Mouse (Mus musculus) lung, postnatal 25 days (tissue): Measurements from ENCODE around the gene Pno1.
"Not testable (repeated sequence)": the region's sequence is repeated elsewhere in the genome, so short reads cannot be mapped to it uniquely, and the experiment has no call there.

Experiments
- DNase-seq: peaks from one replicate; pipeline ENCODE4 v3.0.0; 2022; ENCODE audit warnings: low spot score

Gene Pno1

DNA sequence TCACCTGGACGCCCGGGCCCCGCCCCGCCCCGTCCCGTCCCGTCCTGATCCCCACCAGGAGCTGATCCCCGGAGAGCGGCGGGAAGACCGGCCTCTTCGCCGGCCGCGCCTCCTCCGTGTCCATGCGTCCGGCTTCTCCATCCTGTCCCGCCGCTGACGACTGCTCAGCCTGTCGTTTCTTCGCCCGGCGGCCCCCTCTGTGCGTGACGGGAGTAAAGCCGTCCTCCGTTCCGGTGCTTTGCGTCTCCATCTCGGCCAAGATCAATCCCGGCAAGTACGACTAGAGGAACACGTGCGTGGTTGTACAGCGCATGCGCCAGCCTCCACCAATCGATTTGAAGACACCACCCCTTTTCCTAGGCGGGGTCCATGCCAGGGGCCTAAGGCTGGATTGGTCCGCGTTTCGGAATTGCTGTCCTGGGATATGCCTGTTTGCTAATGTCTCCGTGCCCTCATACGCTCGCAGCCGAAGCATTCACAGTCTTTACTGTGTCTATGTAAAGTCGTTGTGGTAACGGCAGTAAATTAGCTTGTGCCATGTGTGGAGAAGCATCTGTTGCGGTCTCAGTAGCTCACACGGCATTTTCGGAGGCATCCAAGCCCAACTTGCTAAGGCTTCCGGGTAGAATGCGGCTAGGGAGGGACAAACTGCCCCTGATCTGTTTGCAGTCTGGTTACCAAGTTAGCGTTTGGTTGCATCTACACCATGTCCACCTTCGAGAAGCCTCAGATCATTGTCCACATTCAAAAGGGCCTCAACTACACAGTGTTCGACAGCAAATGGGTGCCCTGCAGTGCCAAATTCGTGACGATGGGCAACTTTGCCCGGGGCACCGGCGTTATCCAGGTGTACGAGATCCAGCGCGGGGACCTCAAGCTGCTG lies at the start of gene Pno1:
Gene Pno1, minus strand, starts transcription at position 311 of the 883 bp plus-strand sequence.
- peak; percentile 97 for DNase-seq

DNA sequence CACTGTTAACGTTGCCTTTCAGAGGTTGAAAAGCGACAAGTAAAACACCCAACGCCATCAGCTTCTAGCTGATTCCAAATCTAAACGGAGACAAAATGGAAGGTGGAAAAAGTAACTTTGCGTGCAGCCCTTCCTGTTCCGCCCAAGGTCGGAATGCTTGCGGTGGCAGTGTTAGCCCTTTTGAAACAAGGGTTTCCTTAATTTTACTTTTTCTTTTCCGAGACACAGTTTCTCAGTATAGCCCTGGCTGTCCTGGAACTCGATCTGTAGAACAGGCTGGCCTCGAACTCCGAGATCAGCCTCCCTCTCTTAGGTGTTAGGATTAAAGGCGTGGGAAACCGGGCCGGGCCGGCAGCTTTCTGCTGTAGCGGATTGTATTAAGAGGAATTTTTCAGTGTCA lies 46.5 kb upstream of the Pno1 start:
- DNase-seq: peak; percentile 27

DNA sequence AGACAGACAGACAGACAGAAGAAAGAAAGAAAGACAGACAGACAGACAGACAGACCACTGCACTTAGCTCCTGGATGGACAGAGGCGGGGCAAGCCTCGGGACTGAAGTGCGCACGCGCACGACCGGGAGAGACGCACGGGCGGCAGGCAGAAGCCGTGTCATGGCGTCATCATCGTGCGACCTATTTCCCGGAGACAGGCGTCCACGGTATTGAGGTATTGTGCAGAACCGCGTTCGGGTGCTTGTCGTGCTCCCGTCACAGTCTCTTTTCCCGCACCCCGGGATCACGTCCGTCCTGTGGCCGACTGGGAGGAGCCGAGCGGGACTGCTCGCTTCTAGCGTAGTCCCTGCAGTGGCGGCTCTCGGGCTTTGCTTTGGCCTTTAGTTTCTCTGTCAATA lies 46.1 kb upstream of the Pno1 start, which contains the start of gene C1d:
Gene C1d, plus strand, starts transcription at position 137 of the 400 bp plus-strand sequence.
- peak; percentile 95 for DNase-seq

DNA sequence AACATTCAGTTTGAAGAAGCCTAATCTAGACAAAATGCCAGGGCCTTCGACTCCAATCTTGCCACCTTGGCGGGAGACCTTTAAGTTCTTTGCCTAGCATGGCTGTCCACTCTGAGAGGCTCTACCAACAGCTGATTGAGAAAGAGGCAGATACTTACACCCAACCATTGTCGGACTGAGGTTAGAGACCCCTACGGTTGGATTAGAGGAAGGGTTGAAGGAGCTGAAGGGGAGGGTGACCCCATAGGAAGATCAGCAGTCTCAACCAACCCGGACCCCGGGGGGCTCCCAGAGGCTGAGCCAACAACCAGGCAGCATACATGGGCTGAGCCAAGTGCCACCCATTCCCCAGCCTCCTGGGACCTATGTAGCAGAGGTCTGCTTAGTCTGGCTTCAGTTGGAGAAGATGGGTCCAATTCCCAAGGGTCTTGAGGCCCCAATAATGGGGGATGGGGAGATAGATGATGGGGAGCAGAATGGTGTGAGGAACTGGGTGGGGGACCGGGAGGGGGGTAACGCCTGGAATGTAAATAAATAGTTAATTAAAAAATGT lies 45.5 kb upstream of the Pno1 start:
- no peak for DNase-seq

DNA sequence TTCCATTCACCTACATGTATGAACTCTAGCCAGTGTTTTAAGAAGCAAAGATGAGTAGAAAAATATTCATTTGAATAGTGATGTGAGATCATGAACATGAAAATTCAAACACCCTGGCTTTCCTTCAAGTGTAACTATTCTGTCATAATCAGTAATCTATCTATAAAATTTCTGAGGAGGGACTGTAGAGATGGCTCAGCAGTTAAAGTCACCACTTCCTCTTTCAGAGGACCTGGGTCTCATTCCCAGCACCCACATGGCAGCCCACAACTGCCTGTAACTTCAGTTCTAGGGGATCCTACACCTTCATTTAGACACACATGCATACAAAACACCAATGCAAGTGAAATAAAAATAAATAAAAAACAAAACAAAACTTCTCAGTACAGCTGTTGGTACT lies 37.3 kb upstream of the Pno1 start:
- no peak for DNase-seq

DNA sequence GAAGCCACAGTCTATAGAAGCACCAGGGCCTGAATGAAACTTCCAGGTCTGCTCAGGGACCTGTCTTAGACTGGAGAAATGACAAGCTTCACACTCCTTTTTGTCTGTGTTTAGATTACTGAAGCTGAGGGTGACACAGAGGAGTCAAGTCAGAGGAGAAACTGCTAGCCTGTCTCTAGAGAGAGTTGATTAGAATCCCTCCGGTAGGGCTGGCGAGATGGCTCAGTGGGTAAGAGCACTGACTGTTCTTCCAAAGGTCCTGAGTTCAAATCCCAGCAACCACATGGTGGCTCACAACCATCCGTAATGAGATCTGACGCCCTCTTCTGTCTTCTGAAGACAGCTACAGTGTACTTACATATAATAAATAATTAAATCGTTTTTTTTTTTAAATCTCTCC lies 27.2 kb upstream of the Pno1 start:
- DNase-seq: not testable (repeated sequence)

DNA sequence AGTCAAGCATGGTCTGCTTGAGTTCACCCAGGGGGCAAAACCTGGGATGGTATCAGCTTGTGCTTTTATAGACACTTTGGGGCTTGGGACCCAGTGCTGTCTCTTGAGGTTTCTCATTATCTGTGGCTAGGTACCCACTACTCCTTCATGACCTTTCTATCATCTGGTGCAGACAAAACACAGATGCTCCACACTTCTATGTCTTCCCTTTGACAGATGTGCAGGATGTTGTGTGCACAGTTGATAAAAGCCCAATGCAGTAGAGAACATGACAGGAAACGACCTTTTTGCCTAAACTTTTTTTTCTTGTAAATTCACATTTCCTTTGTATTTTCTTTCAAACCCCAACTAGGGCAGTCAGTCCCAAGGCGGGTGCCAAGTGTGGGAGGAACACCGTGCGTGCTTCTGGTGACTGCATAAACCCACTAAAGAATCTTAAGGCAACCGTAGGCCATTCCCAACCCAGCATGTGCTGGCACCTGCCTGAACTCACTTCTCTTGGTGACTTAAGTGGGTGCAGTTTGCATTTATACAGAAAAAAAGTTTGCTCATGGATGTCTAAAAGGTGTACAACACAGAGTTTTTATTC lies 25.2 kb upstream of the Pno1 start:
- DNase-seq: no peak

DNA sequence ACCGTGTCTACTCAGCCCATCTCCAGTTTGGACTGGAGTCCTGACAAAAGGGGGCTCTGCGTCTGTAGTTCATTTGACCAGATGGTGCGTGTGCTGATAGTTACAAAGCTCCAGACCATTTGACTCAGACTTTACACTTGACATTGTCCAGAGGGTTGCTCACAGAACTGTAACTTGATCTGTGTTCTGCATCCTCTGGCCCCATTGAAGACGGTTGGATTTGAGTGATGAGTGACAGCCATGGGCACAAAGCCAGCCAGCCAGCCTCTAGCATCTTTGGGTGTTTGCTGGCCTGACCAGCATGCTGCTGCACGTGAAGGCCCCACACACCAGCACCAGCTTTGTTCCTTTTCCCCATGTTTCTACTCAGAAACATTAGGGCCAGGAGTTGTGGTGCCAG lies 21.4 kb upstream of the Pno1 start:
- DNase-seq: no peak

DNA sequence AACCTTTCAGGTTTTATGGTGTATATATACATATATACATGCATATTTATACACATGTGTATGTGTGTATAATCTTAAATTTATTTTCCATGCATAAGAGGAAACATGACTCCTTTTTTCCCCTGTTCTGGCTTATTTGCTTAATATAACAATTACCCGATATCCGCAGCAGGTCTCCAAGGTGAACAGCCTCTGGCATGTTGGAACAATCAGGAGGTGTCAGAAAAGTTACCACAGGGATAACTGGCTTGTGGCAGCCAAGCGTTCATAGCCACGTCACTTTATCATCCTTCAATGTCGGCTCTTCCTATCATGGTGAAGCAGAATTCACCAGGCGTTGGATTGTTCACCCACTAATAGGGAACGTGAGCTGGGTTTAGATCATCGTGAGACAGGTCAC lies 9.8 kb upstream of the Pno1 start:
- no peak for DNase-seq

DNA sequence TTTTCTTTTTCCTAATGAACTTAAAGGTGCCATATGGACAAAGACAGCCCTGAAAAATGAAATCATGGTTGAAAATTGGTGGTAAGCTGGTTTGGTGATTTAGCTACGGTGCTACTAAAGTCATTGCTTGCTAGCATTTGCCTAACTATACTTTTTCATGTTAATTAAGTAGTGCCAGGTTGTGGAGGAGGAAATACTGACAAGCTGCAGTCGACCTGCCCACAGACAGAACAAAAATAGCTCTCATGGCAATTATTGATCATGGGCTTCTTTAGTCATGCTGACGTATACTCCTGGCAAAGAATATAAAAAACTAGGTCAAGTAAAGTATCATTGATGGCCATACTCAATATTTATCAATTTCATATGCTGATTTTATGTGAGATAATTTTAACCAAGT lies 4.1 kb upstream of the Pno1 start:
- DNase-seq: no peak

DNA sequence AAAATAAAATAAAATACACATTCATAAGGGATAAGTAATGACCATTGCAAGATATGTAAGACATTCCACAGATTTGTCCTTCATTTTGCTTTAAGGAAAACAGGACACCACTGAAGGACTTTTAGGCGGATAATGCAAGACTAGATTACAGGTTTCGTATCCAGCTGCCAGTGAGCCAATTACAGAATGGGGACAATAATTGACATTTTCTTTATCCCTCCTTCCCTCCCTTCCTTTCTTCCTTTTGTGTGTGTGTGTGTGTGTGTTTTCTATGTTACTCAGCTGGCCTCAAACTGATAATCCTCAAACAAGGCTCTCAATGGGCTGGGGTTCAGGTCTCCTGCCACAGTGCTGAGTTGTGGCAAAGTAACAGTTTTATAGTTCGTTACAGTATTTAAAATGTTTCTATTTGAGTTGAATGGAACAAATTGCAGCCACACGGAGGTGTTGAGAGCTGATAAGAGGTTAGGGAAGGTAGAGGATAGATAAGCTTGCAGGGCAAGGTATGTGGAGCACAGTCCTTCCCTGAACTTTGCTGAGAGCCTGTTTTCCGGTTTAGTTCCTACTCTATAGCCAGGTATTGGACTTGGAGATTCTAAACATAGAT lies 1.6 kb upstream of the Pno1 start:
- DNase-seq: no peak

DNA sequence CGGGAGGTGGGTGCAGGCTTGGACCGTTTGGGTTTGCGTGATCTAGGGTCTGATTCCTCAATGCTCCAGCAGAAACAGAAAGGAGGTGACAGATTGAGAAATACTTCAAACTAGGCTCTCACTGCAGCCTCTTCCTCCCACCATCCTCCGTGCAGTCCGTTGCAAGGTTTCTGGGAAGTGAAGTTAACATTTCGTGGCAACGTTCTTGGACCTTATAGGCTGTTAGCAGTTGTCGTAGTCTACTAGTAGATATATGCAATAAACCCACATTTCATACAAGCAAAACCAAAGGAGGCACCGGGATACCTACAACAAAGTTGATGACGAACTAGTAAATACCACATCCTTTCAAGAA lies 750 bp upstream of the Pno1 start:
- DNase-seq: peak; percentile 5

DNA sequence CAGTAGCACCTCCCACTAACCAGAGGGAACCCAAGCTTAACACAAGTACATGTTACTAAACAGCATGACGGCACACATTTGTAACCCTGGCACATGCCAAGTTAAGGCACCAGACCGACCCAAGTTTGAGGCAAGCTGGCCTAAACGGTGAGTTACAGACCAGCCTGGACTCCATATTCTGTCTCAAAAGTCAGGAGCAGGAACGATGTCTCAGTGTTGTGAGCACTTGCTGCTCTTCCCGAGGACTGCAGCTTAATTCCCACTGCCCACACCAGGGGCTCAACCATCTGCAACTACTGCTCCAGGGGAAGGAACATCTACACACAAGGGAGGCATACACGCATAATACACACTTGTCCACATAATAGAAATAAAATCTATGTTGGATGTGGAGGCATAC lies 8.9 kb downstream of the Pno1 start:
- no peak for DNase-seq

DNA sequence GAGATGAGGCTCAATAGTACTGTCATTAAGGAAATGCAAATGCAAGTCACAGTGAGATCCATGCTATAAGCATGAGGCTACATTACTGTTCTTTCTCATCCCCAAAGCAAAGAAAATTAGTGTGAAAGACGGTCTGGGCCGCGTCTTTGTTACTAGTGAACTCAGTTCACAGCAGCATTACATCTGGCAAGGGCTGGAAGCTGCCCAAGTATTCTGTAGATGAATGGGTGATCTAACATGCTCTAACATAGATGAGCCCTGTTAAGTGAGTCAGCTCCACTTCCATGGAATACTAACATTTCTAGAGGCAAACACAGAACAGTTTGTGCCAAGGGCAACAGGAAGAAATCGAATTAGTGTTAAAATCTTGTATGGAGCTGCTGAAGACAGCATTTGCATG lies 10.4 kb downstream of the Pno1 start:
- no peak for DNase-seq

DNA sequence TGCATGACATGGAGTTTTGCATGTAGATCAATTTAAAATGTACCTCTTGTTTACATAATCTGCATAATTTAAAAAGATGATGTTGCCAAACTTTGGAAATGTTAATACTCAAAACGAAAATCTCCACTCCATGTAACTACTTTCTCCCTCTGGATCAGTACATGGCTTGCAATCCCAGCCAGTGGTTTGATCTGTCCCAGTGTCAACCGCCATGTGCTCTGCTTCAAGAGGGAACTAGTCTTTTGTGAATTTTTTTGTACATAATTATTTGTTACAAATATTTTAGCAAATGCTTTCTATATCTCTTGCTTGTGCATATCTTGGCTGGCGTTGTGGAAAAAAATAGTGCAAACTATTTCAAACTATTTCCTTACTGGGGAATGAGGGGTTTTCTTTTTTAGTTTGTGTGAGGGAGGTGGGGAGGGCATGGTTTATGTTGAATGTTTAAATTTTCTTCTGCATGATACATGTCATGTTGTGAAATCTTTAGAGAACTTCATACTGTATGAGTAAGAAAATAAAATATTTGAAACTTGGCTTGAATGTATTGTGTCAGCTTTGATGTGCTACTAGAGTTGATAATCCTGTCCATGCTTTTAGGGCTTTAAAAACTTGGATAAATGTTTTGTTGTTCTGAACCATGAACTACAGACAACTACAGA lies 11.4 kb downstream of the Pno1 start:
- no peak for DNase-seq

DNA sequence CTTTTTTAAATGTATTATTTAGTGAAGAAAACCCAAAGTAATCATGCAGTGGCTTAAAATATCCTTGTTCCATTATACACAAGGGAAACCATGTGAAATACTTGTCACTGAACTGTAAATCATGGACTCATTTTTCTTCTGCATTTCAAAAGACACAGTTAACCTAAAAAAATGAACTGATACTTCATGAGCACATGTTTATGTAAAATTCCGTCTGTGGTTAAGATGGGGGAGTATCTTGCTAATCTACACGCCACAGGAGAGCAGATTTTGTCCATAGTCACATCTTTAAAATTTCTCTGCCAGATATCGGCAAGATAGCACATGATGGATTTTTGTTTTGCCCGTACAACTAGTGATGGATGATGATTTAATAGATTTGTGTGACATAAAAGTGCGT lies 12.2 kb downstream of the Pno1 start:
- no peak for DNase-seq

DNA sequence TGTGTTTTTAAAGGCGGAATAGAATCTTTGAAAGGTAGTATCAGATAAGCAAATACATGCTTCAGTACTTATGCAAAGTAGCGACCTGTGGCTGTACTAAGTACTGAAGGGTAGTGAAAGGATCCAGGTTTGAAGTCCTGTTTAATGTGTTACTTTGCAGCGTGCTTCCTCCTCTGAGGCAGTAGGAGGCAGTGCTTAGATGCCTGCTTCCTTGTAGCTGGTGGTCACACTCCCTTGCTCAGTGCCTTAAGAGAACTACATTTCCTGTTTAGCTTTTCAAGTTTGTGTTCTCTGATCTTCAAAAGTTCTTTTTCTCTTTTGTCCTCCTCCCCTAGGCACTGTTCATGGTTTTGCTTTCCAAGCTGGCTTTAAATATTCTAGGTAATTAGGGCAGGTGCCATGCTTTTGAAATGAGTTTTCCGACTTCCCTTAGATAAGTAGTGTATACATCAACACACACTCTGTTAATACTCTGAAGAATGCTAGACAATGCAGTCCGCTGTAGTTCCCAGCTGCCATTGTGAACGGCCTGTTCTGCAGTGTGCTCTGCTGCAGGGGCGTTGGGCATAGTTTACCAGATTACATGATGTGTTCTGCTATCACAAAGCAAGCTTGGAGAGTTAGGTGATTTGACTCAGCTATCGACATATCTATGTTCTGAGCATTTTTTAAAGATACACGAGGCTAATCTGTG lies 19.1 kb downstream of the Pno1 start:
- peak; percentile 26 for DNase-seq

DNA sequence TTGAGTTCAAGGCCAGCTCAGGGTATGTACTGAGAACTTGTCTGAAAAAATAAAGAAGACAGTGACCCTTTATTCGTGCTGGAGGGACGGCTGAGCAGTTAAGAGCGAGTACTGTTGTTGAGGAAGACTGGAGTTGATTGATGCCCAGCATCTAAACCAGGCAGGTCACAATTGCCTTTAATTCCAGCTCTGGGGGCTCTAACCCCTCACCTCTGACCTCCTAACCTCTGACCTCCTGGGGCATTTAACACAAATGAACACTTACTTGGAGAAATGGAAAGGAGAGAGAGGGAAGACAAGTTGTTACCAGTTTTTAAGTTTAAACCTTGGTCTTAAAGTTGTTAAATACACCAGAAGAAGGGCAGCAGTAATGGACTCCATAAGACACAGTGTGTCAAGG lies 22.6 kb downstream of the Pno1 start:
- DNase-seq: no peak

DNA sequence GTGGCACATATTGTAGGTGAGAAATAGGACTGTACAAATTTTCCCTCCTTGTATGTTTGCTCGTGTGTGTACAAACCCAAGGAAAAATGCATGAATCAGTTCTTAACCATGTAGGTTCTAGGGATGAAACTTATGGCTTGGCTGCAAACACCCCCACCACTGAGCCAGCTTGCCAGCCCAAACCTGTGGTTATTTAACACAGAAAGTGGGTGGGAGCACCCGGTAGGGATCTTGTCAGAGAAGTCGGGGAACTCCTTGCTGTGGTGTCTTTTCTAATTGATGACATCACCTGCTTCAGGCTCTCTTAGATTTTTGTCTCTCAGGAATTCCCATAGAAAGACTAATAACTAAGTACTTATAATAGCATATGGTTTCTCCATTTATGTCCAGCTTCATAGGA lies 23.7 kb downstream of the Pno1 start:
- DNase-seq: no peak

DNA sequence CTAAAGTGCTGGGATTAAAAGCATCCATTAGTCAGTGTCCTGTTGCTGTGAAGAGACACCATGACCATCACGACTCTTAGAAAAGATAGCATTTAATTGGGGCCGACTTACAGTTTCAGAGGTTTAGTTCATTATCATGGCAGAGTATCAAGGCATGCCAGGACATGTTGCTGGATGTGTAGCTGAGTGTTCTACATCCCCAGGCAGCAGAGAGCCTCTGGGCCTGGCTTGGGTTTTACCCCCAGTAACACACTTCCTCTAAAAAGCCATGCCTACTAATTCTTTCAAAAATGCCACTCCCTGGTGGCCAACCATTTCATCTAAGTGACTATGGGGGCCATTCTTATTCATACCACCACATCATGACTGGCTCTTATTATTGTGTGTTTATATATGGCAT lies 28.2 kb downstream of the Pno1 start:
- DNase-seq: no peak

DNA sequence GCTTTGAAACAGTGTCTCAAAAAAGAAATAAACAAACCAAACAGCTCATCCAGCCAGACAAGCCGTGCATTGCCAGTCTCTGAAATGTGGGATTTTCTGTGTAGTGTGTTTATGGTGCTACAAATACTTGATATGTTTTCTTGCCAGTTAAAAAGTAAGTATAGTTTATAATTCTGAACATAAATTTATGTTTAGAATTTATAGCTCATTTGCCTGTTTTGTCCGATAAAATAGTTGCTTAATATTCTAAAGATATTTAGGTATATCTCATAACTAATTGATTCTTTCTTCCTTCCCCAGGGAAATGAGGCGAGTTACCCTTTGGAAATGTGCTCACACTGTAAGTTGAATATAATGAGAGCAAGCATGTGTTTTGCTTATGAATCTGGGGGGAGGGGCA lies 29.6 kb downstream of the Pno1 start, which contains the start of gene Wdr92:
Gene Wdr92, plus strand, starts transcription at position 301 of the 400 bp plus-strand sequence.
- no peak for DNase-seq

DNA sequence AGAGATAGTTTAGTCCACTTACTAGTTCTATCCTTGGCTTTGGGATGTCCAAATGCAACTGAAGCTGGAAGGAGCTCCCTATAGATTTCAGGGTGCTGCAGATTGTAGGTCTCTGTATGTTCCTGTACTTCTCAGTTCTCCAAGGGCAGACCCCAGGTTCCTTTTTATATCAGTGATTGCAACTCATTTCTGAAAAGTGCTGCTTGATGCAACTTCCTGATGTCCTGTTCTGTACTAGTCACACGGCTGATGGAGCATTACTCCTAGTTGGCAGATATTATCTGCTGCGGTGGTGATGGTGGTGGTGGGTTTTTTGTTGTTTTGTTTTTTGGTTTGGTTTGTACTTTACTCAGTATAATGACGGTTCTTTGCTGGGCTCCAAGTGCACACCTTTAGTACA lies 30.6 kb downstream of the Pno1 start:
- DNase-seq: no peak
